Mouse (Mus musculus) CD4-positive, CD25-positive, alpha-beta regulatory T cell (primary cell): ENCODE measurements around the gene Alox5. TPM values are rescaled to one million over a fixed set of nuclear protein-coding genes. Genes with fewer than 3 reads are reported as not detected.

Experiments used
- polyA plus RNA-seq: library from polyadenylated mRNA; unstranded; fragments of 100-300 nt; shearing (Covaris generic); gene quantifications from one replicate; pipeline ENCODE4 v1.2.1, GENCODE M21; 2017

The Alox5 gene
- polyA plus RNA-seq: not detected

GRCm38 (mm10) chr6:116460544-116461283 lies at the start of gene Alox5:
Alox5 (minus strand) TSS chr6:116461178.

GRCm38 (mm10) chr6:116506302-116507003 lies 45.5 kb upstream of the Alox5 start, which contains the start of gene Olfr212:
Olfr212 (plus strand) TSS chr6:116506516.

GRCm38 (mm10) chr6:116488791-116489190 lies 27.8 kb upstream of the Alox5 start, which contains the start of gene Olfr211:
Olfr211 (plus strand) TSS chr6:116489091.

Other genes with a start within 250 kb of the Alox5 start
- gene Zfand4, start 197.0 kb downstream of the Alox5 start, polyA plus RNA-seq: 0.95 TPM
- 0.77 TPM for gene March8, start 123.2 kb downstream of the Alox5 start, polyA plus RNA-seq
- gene Olfr211, start 27.9 kb upstream of the Alox5 start, polyA plus RNA-seq: not detected
- 0.16 TPM for gene Olfr212, start 45.3 kb upstream of the Alox5 start, polyA plus RNA-seq
- not detected for gene Olfr213, start 77.3 kb upstream of the Alox5 start, polyA plus RNA-seq
- gene Gm5580, start 90.0 kb upstream of the Alox5 start, polyA plus RNA-seq: 0.32 TPM
- not detected for gene Olfr214, start 93.1 kb upstream of the Alox5 start, polyA plus RNA-seq
- gene Olfr215, start 123.0 kb upstream of the Alox5 start, polyA plus RNA-seq: 0.06 TPM
- gene Zfp422, start 167.8 kb upstream of the Alox5 start, polyA plus RNA-seq: 37.1 TPM
- gene Depp1, start 189.4 kb upstream of the Alox5 start, polyA plus RNA-seq: not detected
- 1.2 TPM for gene Rassf4, start 212.8 kb upstream of the Alox5 start, polyA plus RNA-seq